Mouse (Mus musculus): ENCODE measurements around the gene Iffo2.

The Iffo2 gene

DNA sequence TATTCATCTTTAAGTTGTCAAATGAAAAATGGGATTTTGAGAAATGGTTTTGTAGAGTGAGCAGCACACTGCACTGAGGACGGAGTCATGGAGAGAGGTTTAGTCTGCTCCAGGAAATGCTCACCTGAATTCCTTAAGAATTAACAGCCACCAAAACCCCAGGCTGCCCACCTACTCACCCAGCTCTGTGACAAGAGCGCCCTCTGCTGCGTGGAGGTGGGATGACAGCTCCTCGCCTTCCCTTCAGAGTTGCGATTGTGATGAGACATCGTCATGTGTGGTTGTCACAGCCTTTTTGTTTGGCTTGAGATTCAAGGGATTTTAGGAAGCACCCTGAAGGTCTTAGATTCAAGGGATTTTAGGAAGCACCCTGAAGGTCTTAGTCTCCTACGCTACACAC is 106.0 kb downstream of the Iffo2 start:
- in situ Hi-C loops (cut with MboI; ENCODE audit: low sequenced_read_pairs), result loop anchor here (10.0 kb wide), 1 partner anchor 142 kb away; no protein-coding TSS in a partner anchor

DNA sequence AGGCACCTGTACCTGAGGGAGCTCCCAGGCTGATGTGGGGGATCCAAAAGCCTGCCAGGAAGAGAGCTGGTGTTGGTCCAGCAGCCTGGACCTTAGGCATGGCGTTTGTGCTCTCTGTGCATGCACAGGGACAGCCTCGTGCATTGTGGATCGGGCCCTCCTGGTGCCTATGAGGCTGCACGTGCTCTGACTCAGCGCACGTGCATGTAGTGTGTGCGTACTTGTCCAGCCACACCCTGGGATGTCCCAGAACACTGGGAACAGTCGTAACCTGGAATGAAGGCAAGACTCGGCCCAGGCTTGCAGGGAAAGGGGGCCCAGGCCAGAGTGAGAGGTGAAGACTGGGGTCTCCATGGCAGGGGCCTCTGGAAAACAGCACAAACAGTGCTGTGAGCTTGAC is 107.5 kb downstream of the Iffo2 start:
- in situ Hi-C loops (cut with MboI; ENCODE audit: low sequenced_read_pairs), result loop anchor here (10.0 kb wide), 1 partner anchor 143 kb away; no protein-coding TSS in a partner anchor

DNA sequence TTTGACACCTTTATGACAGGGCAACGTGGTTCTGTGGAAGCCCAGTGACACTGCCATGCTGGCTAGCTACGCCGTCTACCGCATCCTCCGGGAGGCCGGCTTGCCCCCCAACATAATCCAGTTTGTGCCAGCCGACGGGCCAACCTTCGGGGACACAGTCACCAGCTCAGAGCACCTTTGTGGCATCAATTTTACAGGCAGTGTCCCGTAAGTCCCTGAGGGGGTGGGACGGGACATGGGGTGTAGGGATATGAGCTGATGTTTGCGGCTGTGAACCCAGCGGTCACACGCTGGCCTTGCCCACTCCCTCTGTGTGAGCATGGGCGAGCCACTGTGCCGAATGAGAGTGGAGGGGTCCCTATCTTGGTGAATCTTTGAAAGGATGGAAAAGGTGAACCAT is 108.0 kb downstream of the Iffo2 start:
- in situ Hi-C loops (cut with MboI; ENCODE audit: low sequenced_read_pairs), result loop anchor here (10.0 kb wide), 1 partner anchor 144 kb away; no protein-coding TSS in a partner anchor

DNA sequence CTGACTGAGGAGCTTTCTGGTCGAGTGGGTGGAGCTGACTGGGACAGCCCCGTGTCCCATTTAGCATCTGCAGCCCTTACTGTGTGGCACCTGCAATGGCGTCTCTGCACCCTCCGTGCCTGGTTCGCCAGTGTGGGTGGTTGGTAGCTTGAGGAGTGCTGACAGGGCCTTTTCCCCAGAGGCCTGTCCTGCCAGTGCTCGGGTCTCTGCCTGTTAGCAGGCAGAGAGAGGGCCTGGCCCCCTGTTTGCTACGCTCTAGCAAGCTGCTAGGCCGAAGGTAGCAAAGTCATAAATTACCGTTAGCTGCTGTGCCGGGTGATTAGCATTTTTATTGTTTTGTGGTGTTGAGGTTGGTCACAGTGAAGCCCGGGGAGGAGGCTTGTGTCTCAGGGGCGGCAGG is 109.5 kb downstream of the Iffo2 start:
- in situ Hi-C loops (cut with MboI; ENCODE audit: low sequenced_read_pairs), result loop anchor here (10.0 kb wide), 1 partner anchor 145 kb away; no protein-coding TSS in a partner anchor

DNA sequence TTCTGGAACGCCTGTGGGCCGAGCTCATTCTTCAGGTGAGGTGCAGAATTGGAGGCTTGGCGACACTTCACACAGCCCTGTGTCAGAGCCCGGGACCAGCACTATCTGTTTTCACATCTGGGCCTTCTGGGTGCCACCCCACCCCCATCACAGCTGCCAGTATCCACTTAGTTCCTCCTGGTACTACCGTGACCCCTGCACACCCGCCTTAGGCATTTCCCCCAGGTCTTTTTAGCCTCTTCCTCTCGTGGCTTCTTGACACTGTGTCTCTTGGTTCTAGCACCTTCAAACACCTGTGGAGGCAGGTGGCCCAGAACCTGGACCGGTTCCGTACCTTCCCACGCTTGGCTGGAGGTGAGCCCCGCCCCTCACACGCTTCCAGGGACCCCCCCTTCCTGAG is 110.0 kb downstream of the Iffo2 start:
- in situ Hi-C loops (cut with MboI; ENCODE audit: low sequenced_read_pairs), result no loop called here

DNA sequence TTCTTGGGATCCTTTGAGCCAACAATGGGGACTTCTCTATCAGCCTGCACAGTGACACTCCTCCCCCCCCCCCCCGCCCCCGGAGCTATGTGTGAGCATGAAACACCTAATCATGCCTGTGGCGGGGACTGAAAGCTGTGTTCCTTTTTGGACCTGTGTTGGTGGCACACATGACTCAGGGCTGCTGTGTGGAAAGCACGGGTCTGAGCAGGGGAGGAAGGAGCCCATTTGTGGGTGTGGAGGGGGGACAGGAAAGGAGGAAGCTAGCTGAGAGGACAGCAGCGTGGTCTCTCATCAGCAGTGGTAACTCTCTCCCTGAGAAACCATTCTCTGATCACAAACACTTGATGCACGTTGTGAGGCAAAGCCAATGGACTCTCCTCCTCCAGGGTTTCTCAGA is 110.4 kb downstream of the Iffo2 start:
- in situ Hi-C loops (cut with MboI; ENCODE audit: low sequenced_read_pairs), result no loop called here

DNA sequence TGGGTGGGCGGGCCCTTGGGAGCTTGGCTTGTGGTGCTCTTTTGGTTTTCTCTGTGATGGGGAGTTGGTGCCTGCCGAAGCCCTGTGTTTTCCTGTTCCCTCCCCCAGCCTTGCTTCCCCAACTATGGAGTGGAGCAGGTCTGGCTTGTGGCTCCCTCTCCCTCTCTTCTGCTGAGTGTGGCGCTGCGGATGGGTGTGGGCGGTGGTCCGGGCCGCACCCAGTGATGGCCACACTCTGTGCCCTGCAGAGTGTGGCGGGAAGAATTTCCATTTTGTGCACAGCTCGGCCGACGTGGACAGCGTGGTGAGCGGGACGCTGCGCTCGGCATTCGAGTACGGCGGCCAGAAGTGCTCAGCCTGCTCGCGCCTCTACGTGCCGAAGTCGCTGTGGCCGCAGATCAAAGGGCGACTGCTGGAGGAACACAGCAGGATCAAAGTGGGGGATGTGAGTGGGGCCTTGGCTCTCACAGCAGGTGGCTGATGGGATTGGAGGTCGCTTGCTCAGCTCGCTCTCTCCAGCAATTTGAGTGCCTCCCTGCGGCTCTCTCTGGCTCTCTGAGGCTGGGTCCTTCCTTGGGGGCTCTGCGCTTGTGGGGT is 111.6 kb downstream of the Iffo2 start:
- in situ Hi-C loops (cut with MboI; ENCODE audit: low sequenced_read_pairs), result no loop called here

DNA sequence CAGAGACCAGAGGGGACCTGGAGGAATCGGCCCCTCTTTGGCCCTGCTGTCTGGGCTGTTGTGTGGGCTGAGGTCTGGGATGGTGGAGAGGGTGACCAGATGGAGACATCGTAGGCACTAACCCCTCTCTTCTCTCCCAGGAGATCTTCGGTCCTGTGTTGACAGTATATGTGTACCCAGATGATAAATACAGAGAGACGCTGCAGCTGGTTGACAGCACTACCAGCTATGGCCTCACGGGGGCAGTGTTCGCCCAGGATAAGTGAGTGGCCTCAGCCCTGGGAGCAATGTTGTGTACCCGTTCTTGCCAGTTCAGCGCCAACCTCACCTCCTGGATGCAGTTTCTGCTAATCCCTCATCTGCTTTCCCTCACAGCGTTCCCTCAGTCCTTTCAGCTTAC is 113.6 kb downstream of the Iffo2 start:
- in situ Hi-C loops (cut with MboI; ENCODE audit: low sequenced_read_pairs), result no loop called here

DNA sequence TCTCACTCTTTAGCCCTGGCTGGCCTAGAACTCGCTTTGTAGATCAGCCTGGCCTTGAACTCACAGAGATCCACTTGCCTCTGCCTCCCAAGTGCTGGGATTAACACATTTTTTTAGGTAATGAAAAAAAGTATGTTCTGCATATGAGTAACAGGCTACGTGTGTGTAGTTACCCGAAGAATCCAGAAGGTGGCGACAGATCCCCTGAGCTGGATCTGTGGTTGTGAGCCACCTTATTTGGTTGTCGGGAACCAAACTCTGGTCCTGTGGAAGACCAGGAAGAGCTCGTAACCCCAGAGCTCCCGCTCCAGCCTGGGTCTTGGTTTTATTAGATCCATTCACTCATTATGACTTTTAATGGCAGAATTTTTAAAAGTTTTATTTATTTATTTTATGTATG is 116.6 kb downstream of the Iffo2 start:
- in situ Hi-C loops (cut with MboI; ENCODE audit: low sequenced_read_pairs), result no loop called here

DNA sequence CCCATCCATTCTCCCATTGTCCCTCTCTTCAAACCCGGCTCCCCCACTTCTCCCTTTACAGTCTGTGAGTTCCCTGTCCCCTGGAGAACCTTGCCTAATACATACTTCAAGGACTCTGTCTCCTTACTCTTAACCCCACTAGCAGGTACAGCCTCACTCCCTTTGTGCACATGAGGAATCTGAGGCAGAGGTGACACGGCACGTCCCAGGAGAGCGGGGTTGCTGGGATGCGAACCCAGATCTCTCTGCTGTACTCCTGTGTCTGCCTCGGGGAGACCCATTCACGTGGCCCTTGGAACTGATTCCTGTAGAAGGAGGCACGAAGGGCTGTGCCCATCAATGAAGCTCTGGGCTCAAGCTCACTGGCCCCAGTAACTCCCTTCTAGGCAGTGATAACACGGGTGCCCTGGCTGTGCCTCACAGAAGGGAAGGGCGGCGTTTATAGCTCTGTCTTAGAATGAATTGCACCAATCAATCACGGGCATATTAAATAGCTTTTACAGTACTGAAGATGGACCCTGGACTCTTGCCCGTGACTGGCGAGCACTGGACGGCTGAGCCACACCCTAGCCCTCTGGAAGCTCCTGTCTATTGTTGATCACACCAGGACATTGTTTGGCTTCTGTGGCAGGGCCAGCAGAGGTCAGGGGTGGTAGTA is 119.9 kb downstream of the Iffo2 start:
- in situ Hi-C loops (cut with MboI; ENCODE audit: low sequenced_read_pairs), result no loop called here

DNA sequence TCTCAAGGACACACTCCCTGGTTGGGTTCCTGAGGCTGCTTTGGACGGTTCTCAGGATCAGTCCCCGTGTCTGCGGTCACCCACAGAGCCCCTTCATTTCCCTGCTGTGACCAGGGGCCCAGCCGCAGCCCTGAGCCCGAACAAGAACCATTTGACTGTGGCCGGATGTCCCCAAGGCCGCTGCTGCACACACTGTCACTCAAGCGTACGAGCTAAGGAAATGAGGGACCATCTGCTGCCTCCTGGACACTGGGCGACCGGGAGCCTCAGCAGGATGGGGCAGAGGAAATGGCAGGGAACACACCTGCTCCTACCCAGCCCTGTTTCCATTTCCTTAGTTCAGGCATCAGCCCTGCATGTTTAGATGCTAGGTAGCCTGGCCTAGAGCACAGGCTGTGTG is 120.6 kb downstream of the Iffo2 start:
- in situ Hi-C loops (cut with MboI; ENCODE audit: low sequenced_read_pairs), result no loop called here

DNA sequence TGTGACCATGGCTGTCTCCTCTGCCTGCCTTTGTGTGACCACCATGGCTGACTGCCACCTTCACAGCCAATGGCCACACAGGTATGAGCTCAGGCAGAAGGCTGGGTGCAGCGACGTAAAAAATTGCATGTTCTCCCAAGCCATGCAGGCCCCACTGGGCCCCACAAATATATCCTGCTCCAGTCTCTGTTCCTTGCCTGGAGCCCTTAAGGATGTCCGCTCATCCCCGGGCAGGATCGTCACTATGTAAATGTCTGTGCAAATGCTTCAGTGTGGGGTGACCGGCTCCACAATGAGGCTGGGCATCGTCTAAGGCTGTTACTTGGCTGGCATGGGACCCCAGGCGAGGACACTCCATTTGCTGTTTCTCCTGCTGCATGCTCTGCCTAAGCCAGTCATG is 122.9 kb downstream of the Iffo2 start, which contains the start of gene Tas1r2:
TSS of gene Tas1r2 (plus strand) at position 301 of the 400 bp plus-strand sequence.
- in situ Hi-C loops (cut with MboI; ENCODE audit: low sequenced_read_pairs), result no loop called here

DNA sequence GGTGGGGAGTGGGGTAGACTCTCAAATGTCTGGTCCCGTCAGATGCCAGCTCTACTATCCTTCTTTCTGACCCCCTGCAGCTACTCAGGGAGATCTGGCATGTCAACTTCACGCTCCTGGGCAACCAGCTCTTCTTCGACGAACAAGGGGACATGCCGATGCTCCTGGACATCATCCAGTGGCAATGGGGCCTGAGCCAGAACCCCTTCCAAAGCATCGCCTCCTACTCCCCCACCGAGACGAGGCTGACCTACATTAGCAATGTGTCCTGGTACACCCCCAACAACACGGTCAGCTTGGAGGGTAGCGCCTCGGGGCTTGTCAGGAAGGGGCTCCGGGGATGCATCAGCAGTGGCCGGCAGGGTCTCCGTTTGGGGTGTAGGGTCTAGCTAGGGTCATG is 131.5 kb downstream of the Iffo2 start:
- in situ Hi-C loops (cut with MboI; ENCODE audit: low sequenced_read_pairs), result no loop called here

DNA sequence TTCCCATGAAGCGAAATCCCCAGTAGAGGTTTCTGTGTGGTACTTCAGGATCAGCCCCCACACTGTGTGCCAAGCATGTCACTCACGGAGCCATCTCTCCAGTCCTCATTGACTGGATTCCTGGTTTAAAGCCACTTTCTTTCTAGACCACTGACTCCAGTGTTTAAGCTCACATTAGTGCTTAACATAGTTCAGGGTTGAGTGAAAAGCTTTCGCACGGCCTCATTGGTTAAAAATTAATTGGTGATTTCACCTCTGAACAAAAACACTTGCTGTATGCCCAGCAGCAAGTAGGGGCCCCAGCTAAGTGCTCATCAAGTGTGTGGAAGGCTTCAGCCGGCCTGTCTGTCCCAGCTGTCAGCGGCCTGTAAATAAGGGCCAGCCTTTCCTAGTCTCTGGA is 137.3 kb downstream of the Iffo2 start:
- in situ Hi-C loops (cut with MboI; ENCODE audit: low sequenced_read_pairs), result no loop called here

DNA sequence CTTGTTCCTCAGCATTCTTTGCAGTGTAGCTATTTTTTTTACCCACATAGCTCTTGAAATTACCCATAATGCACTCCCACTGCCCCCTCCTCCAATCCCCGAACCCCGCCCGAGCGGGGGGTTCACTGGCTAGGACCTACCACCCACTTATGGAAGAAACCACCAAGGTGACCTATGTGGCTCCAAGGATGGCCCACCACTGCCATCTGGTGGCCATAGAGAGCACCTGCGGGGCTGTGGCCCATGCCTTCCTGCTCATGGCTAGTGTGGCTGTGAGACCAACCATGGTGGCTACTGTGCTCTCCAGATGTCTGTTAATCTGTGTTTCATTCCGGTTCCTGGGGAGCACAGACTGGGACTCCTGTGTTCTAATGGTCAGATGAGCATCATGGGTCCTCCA is 139.5 kb downstream of the Iffo2 start:
- in situ Hi-C loops (cut with MboI; ENCODE audit: low sequenced_read_pairs), result no loop called here

Measured in CH12F3 (cell line).